9 mouse cellular contexts compared by ENCODE assay signal in genomic region chrX:77432001-77432565, GRCm38 (mm10).
DNase-seq lines count a peak whose midpoint lies in the region; ATAC-seq and TF ChIP-seq lines count a peak whose summit lies in the region.
"Had no signal": no experiment of that assay in that cellular context is flagged by ENCODE, and none has a peak within 500 bp of the region (broad histone marks: within the 10 kb centered on the region; RNA-seq: fewer than 3 reads in every experiment).

No protein-coding gene starts in this region.

- no peaks in the 10 kb centered on the region for H3K27me3 ChIP-seq in liver, embryonic 13.5 days
- no peaks in the 10 kb centered on the region for H3K27me3 ChIP-seq in liver, postnatal 0 days (ENCODE audit: insufficient read depth, low read length)
- no peaks in the 10 kb centered on the region for H3K27me3 ChIP-seq in hindbrain, embryonic 12.5 days
- H3K27me3 ChIP-seq in neural tube, embryonic 15.5 days (replicated peaks) = no peaks in the 10 kb centered on the region
- no peaks in the 10 kb centered on the region for H3K27me3 ChIP-seq in kidney, embryonic 14.5 days (ENCODE audit: control insufficient read depth, insufficient read depth, low read length)

- H3K27ac ChIP-seq in liver, embryonic 13.5 days = no peak overlapping the region; the same call in 1 of the 2 replicates
- no peak overlapping the region for H3K27ac ChIP-seq in liver, postnatal 0 days (ENCODE audit: low read depth)
- peak overlapping the region; percentile 52; the same call in 1 of the 2 replicates for H3K27ac ChIP-seq in hindbrain, embryonic 12.5 days
- H3K27ac ChIP-seq in neural tube, embryonic 15.5 days (replicated peaks) = peak overlapping the region; percentile 63
- H3K27ac ChIP-seq in kidney, embryonic 14.5 days (ENCODE audit: low read depth, low read length) = no peak overlapping the region; the same call in 1 of the 2 replicates

- peaks cover 6% of the 10 kb centered on the region for H3K4me1 ChIP-seq in liver, embryonic 13.5 days (replicated peaks)
- H3K4me1 ChIP-seq in liver, postnatal 0 days (ENCODE audit: insufficient read depth) = no peaks in the 10 kb centered on the region
- H3K4me1 ChIP-seq in hindbrain, embryonic 12.5 days = no peaks in the 10 kb centered on the region
- H3K4me1 ChIP-seq in neural tube, embryonic 15.5 days = no peaks in the 10 kb centered on the region
- H3K4me1 ChIP-seq in kidney, embryonic 14.5 days (ENCODE audit: control insufficient read depth, insufficient read depth, low read length) = no peaks in the 10 kb centered on the region

- TF ChIP-seq EP300 in liver, postnatal 0 days (IDR thresholded peaks at IDR 0.05; ENCODE audit: low read depth) = no peak

- H3K36me3 ChIP-seq in liver, embryonic 13.5 days = no peaks in the 10 kb centered on the region
- no peaks in the 10 kb centered on the region for H3K36me3 ChIP-seq in liver, postnatal 0 days (replicated peaks; ENCODE audit: insufficient read depth, low read length)
- no peaks in the 10 kb centered on the region for H3K36me3 ChIP-seq in hindbrain, embryonic 12.5 days
- H3K36me3 ChIP-seq in neural tube, embryonic 15.5 days = no peaks in the 10 kb centered on the region
- no peaks in the 10 kb centered on the region for H3K36me3 ChIP-seq in kidney, embryonic 14.5 days (ENCODE audit: control insufficient read depth, insufficient read depth, low read length)

- DNase-seq in liver, embryonic 13.5 days = no peak
- DNase-seq in liver, postnatal 0 days = no peak
- DNase-seq in cerebellum, postnatal 10 days = peak; percentile 11 to 14
- DNase-seq in spleen, adult 12 weeks (ENCODE audit: low spot score) = no peak
- DNase-seq in B cell, adult 2 months = no peak
- DNase-seq: kidney, postnatal 10 days had no signal

- no peak overlapping the region for H3K4me2 ChIP-seq in liver, embryonic 13.5 days
- no peak overlapping the region for H3K4me2 ChIP-seq in liver, postnatal 0 days (ENCODE audit: low read depth, low read length)
- no peak overlapping the region for H3K4me2 ChIP-seq in hindbrain, embryonic 12.5 days (replicated peaks)
- no peak overlapping the region for H3K4me2 ChIP-seq in neural tube, embryonic 15.5 days
- no peak overlapping the region for H3K4me2 ChIP-seq in kidney, embryonic 14.5 days (replicated peaks; ENCODE audit: low read depth, low read length)

- H3K9ac ChIP-seq in liver, embryonic 13.5 days = no peak overlapping the region
- no peak overlapping the region for H3K9ac ChIP-seq in liver, postnatal 0 days (replicated peaks)
- H3K9ac ChIP-seq in hindbrain, embryonic 12.5 days = no peak overlapping the region
- no peak overlapping the region for H3K9ac ChIP-seq in neural tube, embryonic 15.5 days (replicated peaks)
- no peak overlapping the region for H3K9ac ChIP-seq in kidney, embryonic 14.5 days (ENCODE audit: low read depth, low read length)

- ATAC-seq in liver, embryonic 13.5 days (ENCODE audit: low read depth) = peak; percentile 41; the same call in 1 of the 2 replicates
- no peak for ATAC-seq in liver, postnatal 0 days
- no peak for ATAC-seq in hindbrain, embryonic 12.5 days (ENCODE audit: low FRiP score)
- ATAC-seq in neural tube, embryonic 15.5 days (ENCODE audit: low FRiP score) = no peak
- ATAC-seq in kidney, embryonic 14.5 days (ENCODE audit: low FRiP score, low TSS enrichment) = no peak

- no peak overlapping the region for H3K4me3 ChIP-seq in liver, embryonic 13.5 days (replicated peaks)
- H3K4me3 ChIP-seq in liver, postnatal 0 days (ENCODE audit: low read depth, low read length) = no peak overlapping the region
- H3K4me3 ChIP-seq in hindbrain, embryonic 12.5 days = no peak overlapping the region
- no peak overlapping the region for H3K4me3 ChIP-seq in neural tube, embryonic 15.5 days (replicated peaks)
- no peak overlapping the region for H3K4me3 ChIP-seq in kidney, embryonic 14.5 days (ENCODE audit: low read length)

- no peaks in the 10 kb centered on the region for H3K9me3 ChIP-seq in liver, embryonic 13.5 days (replicated peaks)
- H3K9me3 ChIP-seq in liver, postnatal 0 days (ENCODE audit: low read length) = no peaks in the 10 kb centered on the region
- H3K9me3 ChIP-seq in hindbrain, embryonic 12.5 days (replicated peaks) = no peaks in the 10 kb centered on the region
- no peaks in the 10 kb centered on the region for H3K9me3 ChIP-seq in neural tube, embryonic 15.5 days (replicated peaks)
- no peaks in the 10 kb centered on the region for H3K9me3 ChIP-seq in kidney, embryonic 14.5 days (ENCODE audit: control insufficient read depth, low read length)

- no peak for TF ChIP-seq CTCF in liver, postnatal 0 days (IDR thresholded peaks at IDR 0.05; ENCODE audit: low read depth)

- 20% methylated on average over 2 of the region's 2 CpGs for WGBS in liver, embryonic 13.5 days (ENCODE audit: insufficient replicate concordance)
- 55% methylated on average over 2 of the region's 2 CpGs for WGBS in liver, postnatal 0 days (ENCODE audit: insufficient replicate concordance)
- 85% methylated on average over 2 of the region's 2 CpGs for WGBS in hindbrain, embryonic 12.5 days
- 83% methylated on average over 2 of the region's 2 CpGs for WGBS in neural tube, embryonic 15.5 days
- WGBS in kidney, embryonic 14.5 days = 72% methylated on average over 2 of the region's 2 CpGs

Comparison
In these comparisons a context has a peak if more than half of its experiments do, and no peak if none do; other contexts are left out.
1. DNase-seq: peak in cerebellum, postnatal 10 days (2 of 2); none in liver, embryonic 13.5 days (single experiment), liver, postnatal 0 days (single experiment), spleen, adult 12 weeks (single experiment) and B cell, adult 2 months (0 of 2).
2. H3K27ac ChIP-seq: peak in hindbrain, embryonic 12.5 days (single experiment) and neural tube, embryonic 15.5 days (single experiment); none in liver, embryonic 13.5 days (single experiment), liver, postnatal 0 days (single experiment) and kidney, embryonic 14.5 days (single experiment).